Mouse (Mus musculus) adrenal gland (tissue): ENCODE data around the gene Eps8l1.
"Not testable (repeated sequence)": the region's sequence is repeated elsewhere in the genome, so short reads cannot be mapped to it uniquely, and the experiment has no call there.

Source experiments
- intact Hi-C: fragments of 180-260 bp; cut with DNase I; formaldehyde crosslinking; loops from one replicate; pipeline ENCODE4 v1.15.1; 2025
- long read RNA-seq, 2 experiments: library from polyadenylated mRNA; unstranded; transcript quantifications; one replicate each; pipeline ENCODE4 v2.0.0; 2020; ENCODE audit warnings: borderline replicate concordance in 1 of 2; ENCODE audit not compliant: insufficient replicate concordance in 1 of 2

The Eps8l1 gene
- long read RNA-seq, experiment 1 = 0 reads
- long read RNA-seq, experiment 2, partial matches to known transcripts = 0 of 2 reads
- long read RNA-seq, experiment 2, other reads (novel, unspliced or antisense) = 1 of 2 reads

DNA sequence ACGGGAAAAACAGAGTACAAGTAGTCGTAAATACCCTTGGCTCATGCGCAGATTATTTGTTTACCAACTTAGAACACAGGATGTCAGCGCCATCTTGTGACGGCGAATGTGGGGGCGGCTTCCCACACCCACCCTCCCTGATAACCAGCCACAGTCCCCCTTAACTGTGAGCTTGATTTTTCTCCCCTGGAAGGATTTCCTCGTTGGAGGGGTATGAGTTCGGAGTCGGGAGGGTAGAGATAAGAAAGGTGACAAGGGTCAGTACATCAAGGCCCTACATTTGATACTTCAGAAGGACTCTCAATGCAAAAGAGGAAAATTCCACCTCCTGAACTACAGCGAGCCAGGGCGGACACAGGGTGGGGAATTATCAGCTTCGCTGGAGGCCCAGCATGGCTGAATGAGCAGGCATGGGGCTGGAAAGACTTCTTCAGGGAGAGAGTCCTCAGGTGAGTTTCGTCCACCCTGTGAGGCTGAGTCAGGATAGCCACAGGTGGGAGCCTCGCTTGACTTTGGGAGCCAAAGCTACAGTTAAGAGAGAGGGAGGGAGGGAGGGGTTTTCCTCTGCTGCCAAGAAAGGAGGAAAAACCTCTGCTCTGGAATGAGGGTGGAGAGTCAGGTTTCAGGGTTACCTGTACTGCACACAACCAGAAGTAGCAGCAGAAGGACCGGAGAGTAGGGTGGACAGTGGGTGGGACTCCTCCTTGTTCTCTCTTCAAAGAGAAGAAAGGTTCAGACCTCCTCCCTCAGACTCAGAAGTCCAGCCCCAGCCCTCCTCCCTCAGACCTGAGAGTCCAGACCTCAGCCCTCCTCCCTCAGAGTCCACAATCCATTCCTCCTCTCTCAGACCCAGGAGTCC is at the start of gene Eps8l1:
Gene Eps8l1, plus strand, starts transcription at position 99 of the 859 bp plus-strand sequence.
- intact Hi-C loops = no loop called here

DNA sequence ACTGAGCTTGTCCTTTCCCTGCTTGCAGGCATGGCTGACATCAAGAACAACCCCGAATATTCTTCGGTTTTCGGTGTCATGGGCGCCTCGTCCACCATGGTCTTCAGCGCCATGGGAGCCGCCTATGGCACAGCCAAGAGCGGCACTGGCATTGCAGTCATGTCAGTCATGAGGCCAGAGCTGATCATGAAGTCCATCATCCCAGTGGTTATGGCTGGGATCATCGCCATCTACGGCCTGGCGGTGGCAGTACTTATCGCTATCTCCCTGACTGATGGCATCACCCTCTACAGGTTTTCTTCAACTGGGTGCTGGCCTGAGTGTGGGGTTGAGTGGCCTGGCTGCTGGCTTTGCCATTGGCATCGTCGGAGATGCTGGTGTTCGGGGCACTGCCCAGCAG is 48.1 kb upstream of the Eps8l1 start:
- intact Hi-C loops = not testable (repeated sequence)

DNA sequence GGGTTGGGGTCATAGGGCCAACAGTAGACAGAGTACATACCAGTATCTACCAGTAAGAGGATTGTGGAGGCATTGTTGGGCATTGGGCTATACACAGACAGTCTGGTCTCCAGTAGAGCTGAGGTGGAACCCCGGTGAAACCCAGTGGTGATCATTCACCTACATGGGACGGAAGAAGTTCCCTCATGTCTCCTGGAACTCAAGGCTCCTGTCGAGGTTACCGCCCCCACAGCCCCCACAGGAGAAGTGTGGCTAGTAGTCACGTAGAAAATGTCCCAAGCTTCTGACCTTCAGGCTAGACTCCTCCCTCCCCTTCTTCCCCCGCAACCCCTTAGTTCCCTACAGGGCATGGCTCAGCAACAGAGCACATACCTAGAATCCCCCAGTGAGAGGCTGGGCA is 40.8 kb upstream of the Eps8l1 start:
- intact Hi-C loops = loop anchor here (10.0 kb wide), 1 partner anchor 395 kb away; no protein-coding TSS in a partner anchor

DNA sequence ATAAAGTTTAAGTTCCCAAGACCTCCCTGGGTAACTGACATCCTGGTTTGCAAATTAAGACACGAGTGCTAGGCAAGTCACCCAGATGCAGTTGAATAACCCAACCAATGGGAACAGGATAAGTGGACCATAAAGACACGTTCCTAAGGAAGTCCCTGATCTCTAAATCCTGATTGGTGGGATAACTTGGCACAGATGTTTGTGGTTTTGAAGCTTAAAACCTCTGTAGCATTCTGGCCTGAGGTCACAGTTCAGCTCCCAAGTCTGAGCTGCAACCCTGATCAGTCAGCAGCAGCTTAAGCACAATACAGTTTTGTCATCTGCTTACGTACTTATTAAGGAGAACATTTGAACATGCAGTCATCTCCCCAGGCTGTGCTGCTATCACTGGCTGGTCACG is 40.2 kb upstream of the Eps8l1 start:
- intact Hi-C loops = loop anchor here (10.0 kb wide), 1 partner anchor 395 kb away; no protein-coding TSS in a partner anchor

DNA sequence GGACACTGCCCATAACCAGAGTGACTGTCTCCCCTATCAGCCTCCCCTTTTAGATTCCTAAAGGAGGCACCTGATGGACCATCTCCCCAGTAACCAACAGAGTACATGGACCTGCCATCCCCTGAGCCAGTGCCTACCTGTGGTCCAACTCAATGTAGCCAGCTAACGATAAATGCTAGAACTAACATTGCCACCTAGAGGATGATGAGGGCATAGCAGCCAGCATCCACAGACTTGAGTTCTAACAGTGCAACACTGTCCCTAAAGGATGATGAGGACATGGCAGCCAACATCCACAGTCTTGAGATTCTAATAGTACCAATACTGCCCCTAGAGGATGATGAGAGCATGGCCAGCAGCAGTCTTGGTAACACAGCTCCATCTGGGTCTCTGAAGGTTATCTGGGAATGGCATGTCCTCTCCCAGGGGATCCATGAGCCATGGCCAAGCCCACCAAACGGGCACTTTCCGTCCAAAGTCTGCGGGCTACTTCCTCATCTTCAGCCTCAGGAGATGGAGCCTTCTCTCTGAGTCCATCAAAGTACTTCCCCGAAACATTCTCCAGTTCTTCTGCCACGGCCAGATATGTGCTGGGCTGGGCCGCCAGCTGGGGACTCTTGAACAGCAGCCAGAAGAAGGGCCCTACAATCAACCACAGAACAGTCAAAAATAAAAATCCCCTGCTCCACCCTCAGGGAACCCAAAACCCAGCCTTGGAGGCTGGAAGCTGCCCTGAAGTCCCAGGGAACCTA is 33.1 kb upstream of the Eps8l1 start:
- intact Hi-C loops = loop anchor here (2.0 to 10.0 kb wide), 3 partner anchors 129 to 403 kb away; no protein-coding TSS in a partner anchor

DNA sequence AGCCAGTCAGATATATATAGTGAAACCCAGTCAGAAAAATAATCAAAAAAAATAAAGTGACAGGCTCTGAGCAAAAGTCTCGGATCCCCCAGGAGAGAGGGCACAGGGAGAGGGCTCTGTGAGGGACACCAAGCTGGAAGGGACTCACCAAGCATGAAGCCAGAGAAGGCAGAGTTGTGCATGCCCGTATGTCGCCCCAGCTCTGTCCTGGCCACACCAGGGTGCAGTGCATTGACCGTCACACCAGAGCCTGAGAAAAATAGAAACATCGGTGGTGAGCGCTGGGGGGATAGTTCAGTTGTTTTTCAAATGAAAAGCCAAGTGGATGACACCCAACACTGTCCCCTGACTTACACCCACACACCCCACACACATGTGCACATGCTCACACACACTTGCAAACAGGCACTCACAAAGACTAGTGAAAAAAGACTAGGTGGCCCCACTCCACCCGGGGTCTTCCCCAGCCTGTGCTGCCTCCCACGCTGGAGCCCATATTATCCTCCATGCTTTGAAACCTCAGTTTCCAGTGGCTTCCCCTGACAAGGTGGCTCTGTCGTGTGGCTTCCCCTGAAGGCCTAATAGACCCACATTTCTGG is 30.1 kb upstream of the Eps8l1 start:
- intact Hi-C loops = loop anchor here (5.0 kb wide), 1 partner anchor 92 kb away; the partner anchor contains the start of gene Tnni3

DNA sequence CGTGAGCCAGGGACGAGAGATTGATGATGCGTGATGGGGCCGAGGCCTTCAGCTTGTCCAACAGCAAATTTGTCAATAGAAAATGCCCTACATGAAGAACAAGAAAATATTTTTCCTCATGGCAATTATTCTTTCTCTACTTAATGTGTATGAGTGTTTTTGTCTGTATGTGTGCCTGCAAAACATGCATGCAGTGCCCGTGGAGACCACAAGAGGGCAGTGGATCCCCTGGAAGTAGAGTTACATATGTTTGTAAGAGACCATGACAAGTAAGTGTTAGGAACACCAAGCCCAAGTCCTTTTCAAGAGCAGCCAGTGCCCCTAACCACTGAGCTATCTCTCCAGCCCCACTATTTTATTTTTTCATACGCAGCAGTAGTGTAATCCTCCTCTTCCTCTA is 28.9 kb upstream of the Eps8l1 start:
- intact Hi-C loops = loop anchor here (5.0 kb wide), 1 partner anchor 91 kb away; the partner anchor contains the start of gene Tnni3

DNA sequence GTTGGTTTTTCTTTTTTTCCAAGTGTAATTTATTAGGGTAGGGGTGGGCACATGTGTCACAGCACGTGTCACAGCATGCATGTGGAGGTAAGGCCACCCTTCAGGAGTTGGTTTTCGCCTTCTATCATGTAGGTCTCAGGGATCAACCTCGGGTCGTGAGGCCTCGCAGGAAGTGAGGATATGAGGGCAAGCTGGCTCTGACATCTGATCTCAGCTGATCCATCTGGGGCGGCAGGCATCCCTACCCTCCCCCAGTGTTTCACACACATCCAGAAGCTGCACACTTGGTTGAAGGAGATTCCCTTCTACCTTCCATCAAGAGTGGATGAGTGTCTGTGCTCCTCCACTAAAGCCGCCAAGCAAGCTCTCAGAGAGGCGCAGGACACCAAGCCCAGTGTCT is 28.4 kb upstream of the Eps8l1 start:
- intact Hi-C loops = loop anchor here (2.0 to 5.0 kb wide), 2 partner anchors 39 to 90 kb away; partner anchors contain the start of gene Tnni3

DNA sequence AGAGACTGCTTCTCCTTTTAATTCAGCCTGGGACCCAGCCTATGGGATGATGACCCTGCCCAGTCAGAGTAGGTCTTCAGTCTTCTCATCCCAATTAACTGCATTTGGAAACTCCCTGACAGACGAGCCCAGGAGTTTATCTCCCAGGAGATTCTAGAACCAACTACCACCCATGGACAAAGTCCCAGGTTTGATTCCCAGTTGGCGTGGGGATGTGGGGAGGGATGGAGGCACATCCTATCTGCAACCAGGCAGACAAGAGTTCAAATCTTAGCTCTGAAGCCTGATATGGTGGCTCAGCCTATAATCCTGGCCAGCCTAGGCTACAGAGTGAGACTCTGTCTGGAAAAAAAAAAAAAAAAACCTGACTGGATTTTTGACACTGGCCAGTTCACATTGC is 22.8 kb upstream of the Eps8l1 start:
- intact Hi-C loops = no loop called here

DNA sequence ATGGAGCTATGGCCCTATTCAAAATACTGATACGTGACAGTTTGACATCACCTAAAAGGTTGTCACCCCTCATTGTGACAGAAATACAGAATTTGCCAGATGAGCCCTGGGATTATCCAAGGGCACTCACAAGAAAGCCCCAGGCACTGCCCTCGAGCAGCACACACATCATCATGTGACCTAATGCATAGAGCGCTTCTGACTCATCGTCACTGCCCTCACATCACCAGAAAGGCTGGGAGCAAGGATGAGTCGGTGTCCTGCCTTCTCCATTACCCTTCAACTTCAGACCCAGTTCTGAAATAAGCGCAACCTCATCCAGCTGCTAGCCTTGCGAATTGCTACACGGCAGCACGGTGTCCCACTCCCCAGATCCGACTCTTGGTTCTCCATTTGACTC is 19.9 kb upstream of the Eps8l1 start:
- intact Hi-C loops = no loop called here

DNA sequence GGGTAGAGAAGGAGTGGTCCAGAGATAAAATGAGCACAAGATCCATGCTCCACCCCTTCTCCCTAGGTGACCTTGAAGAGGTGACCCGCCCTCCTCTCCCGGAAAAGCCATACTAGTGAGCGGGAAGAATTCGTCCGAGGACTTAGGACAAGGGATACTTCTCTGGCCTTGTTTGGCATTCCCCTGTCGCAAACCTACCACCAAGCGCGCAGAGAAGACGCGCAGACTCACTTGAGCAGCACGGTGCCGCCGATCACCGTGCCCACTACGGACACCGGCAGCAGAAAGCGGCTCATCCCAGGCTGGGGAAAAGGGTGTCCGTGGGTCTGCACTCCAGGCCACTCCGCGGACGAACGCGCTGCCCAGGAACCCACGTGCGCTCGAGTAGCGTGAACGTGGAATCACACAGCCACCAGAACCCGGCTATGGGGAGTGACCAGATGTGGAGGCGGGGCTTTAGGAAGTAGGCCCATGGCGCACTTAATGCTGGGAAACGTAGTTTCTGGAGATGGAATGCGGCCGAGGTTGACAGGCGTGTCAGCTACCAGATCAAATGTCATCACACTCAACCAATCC is 15.2 kb upstream of the Eps8l1 start, which contains the start of gene Rdh13:
Gene Rdh13, minus strand, starts transcription at position 434 of the 576 bp plus-strand sequence.
- intact Hi-C loops = no loop called here

DNA sequence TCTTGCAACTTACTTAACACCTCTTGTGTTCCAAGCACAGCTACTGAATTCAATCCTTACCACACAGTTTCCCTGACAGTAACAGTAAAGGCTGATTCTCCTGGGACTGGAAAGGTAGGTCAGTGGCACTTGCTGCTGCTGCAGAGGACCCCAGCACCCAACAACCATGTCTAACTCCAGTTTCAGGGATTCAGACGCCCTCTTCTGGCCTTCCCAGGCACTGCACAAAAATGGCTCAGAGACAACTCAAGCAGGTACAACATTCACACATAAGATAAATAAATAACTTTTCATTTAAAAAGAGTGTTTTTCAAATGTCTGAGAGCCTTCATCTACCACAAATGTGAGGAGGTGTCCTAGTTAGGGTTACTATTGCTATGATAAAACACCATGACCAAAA is 13.3 kb upstream of the Eps8l1 start:
- intact Hi-C loops = no loop called here

DNA sequence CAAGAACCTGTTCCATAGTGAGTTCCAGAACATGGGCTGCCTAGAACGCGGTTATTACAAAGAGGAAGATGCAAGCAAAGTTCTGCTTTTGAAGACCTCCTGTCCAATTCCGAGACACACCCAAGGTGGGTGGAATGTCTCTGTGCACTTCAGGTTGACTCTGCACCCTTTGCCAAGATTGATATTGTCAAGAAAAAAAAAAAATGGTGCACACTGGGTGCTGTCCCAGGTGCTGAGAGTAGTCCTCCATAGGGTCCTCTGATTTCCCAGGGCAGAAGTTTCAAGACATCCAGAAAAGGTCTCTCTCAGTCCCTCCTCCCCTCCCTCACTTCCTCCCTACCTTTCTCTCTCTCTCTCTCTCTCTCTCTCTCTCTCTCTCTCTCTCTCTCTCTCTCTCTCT is 12.0 kb upstream of the Eps8l1 start:
- intact Hi-C loops = no loop called here

DNA sequence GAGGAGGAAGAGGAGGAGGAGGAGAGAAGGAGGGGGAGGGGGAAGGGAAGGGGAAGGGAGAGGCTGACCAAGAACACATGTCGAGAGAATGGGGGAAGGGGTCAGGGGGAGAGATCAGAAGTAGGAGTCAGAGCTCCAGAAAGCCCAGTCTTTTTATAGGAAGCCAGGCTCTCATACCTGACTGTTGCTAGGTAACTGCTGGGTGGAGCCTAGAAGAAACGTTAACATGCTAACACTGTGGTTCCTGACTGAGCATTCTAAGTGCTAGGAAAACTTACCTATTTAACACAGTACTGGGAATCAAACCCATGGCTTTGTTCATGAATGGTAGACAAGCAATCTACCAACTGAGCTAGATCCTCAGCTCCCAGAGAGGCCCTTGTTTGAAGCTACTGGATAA is 11.3 kb upstream of the Eps8l1 start:
- intact Hi-C loops = no loop called here

DNA sequence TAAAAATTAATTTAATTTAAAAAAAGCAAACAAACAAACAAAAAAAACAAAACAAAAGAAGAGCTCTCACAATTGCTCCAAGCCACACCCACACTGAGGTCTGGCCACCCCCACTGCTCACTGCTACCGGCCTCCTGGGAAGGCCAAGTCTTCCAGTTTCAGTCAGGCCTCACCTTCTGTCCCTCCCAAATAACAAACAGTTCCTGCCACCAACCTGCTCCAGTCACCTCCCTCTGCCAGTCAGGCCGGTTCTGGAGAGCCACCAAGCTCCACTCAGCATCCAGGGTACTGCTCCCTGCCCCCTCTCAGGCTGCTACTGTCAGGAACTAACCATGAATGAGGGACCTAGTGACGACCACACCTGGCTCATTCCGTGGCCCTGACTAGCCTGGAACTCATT is 7.8 kb upstream of the Eps8l1 start:
- intact Hi-C loops = no loop called here

DNA sequence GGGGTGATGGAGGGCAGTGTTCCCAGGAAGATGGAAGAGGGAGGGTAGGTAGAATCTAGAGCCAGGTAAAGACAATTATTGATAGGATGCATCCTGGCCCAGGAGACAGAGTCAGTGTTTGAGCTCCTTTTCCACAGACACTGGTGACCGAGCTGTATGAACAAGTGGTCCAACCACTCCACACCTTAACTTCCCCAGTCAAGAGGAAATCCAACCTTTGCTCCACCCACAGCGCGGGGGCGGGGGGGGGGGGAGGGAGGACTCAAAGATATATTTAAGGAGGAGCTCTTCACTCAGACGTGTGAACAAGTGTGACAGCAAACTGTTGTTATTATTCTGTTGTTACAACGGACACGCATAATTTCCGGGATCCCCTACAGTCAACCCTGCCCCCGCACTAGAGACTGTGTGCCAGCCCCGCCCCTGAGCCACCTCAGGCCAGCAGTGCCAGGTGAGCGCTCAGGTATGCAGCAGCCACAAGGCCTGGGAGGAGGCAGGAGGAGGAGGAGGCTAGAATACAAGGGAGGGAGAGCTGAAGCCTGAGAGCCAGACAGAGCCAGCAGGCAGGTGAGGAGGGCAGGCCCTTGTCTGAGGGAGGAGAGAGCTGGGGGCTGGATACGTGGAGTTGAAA is 3.8 kb downstream of the Eps8l1 start:
- intact Hi-C loops = no loop called here

DNA sequence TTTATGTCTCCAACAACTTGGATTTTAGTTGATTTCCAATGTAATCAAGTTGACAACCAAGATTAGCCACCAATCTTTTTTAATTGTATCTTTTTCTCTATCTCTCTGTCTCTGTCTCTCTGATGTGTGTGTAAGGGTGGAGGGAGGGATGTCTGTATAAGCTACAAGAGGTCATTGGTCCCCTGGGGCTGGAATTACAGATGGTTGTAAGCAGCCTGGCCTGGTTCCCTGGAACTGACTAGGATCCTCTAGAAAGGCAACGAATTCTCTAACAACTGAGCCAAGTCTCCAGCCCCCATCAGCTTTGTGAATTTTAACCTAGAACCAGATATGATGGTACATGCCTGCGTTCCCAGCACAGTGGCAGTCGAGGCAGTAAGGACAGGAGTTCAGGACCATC is 7.3 kb downstream of the Eps8l1 start:
- intact Hi-C loops = no loop called here

DNA sequence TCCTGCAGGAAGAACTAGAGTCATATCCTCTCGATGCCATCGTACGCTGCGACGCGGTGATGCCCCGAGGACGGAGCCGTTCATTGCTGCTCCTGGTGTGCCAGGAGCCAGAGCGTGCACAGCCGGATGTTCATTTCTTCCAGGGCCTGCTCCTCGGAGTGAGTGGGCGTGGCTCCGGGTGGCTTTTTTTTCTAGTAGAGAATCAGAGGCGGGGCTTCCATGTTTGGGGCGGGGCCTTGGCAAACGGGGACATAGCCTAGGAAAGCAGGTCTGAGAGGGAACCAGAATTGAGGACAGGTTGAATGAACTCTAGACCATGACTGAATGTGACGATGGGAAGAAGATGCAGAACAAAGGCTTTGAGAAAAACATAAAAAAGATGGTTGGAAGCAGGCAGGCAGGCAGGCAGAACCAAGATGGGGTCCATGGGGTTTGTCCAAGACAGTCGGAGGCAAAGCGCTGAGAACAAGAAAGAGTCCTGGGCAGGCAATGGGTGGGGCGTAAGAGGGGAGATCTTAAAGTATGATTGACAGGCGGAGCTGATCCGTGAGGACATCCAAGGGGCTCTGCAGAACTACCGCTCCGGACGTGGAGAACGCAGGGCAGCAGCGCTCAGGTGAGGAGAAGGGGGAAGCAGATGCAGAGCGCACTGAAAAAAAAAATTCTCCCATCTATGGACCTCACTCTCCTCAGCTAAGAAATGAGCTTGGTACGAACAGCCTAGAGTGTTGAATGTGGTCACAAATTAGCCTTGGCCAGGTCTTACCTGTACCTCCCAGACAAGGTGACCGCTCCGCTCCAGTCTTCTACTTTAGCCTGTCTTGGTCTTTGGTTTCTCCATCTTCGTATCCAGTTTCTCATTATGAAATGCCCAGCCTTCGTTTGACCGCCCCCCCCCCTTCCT is 10.1 kb downstream of the Eps8l1 start:
- intact Hi-C loops = loop anchor here (2.0 kb wide), 1 partner anchor 38 kb away; no protein-coding TSS in a partner anchor

DNA sequence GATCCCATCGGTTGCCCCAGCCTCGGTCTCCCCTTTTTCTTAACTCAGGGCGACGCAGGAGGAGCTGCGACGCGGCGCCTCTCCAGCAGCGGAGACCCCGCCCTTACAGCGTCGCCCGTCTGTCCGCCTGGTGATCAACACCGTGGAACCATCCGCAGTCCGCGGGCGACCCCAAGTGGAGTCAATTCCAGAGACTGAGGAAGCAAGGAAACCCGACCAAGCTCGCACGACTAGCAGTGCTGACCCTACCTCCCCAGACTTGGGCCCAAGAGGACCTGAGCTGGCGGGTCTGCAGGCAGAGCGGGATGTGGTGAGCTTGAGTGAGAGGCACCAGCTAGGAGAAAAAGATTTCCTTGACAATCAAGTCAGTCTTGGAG is 10.7 kb downstream of the Eps8l1 start:
- intact Hi-C loops = loop anchor here (2.0 kb wide), 1 partner anchor 38 kb away; no protein-coding TSS in a partner anchor
